Mouse (Mus musculus) frontal cortex, adult (tissue): ENCODE measurements around the gene Itpr2.

Experiments used
- ATAC-seq: cut with Nextera tagmentation; 2 replicates; pipeline ENCODE4 v1.9.2; 2017; ENCODE audit warnings: mild to moderate bottlenecking, moderate library complexity, mixed read lengths; ENCODE audit not compliant: low TSS enrichment

Gene Itpr2

GRCm38 (mm10) chr6:146414094-146414493 is 87.9 kb downstream of the Itpr2 start:
- ATAC-seq = no peak

- no peak for ATAC-seq
These were observed 90.5 kb downstream of the Itpr2 start for GRCm38 (mm10) chr6:146411446-146412070.

- no peak; the same call in 1 of the 2 replicates for ATAC-seq
These were observed 91.6 kb downstream of the Itpr2 start for GRCm38 (mm10) chr6:146410427-146410810.

- peak; percentile 84 for ATAC-seq
These were observed 92.2 kb downstream of the Itpr2 start for GRCm38 (mm10) chr6:146409692-146410426.

GRCm38 (mm10) chr6:146405380-146405779 is 96.6 kb downstream of the Itpr2 start:
- no peak for ATAC-seq

GRCm38 (mm10) chr6:146404876-146405275 is 97.1 kb downstream of the Itpr2 start:
- peak; percentile 78 for ATAC-seq

GRCm38 (mm10) chr6:146404156-146404555 is 97.9 kb downstream of the Itpr2 start:
- ATAC-seq = no peak

- peak; percentile 84 for ATAC-seq
These were observed 98.9 kb downstream of the Itpr2 start for GRCm38 (mm10) chr6:146402905-146403642.

- no peak for ATAC-seq
These were observed 104.2 kb downstream of the Itpr2 start for GRCm38 (mm10) chr6:146397803-146398202.

GRCm38 (mm10) chr6:146396253-146396652 is 105.8 kb downstream of the Itpr2 start:
- ATAC-seq = no peak

- no peak; the same call in 1 of the 2 replicates for ATAC-seq
These were observed 106.4 kb downstream of the Itpr2 start for GRCm38 (mm10) chr6:146395616-146396015.

- no peak for ATAC-seq
These were observed 109.8 kb downstream of the Itpr2 start for GRCm38 (mm10) chr6:146392188-146392587.

- no peak for ATAC-seq
These were observed 111.9 kb downstream of the Itpr2 start for GRCm38 (mm10) chr6:146390159-146390558.

GRCm38 (mm10) chr6:146388010-146388409 is 114.0 kb downstream of the Itpr2 start:
- ATAC-seq = no peak

- no peak for ATAC-seq
These were observed 114.8 kb downstream of the Itpr2 start for GRCm38 (mm10) chr6:146387039-146387713.

- peak; percentile 81 for ATAC-seq
These were observed 122.8 kb downstream of the Itpr2 start for GRCm38 (mm10) chr6:146379263-146379662.

- no peak for ATAC-seq
These were observed 130.5 kb downstream of the Itpr2 start for GRCm38 (mm10) chr6:146371511-146371910.

GRCm38 (mm10) chr6:146366180-146366579 is 135.8 kb downstream of the Itpr2 start:
- ATAC-seq = no peak

GRCm38 (mm10) chr6:146357911-146358310 is 144.1 kb downstream of the Itpr2 start:
- no peak for ATAC-seq

- ATAC-seq = no peak; the same call in 1 of the 2 replicates
These were observed 149.7 kb downstream of the Itpr2 start for GRCm38 (mm10) chr6:146352258-146352805.

GRCm38 (mm10) chr6:146351816-146352215 is 150.2 kb downstream of the Itpr2 start:
- no peak for ATAC-seq

GRCm38 (mm10) chr6:146347568-146347967 is 154.5 kb downstream of the Itpr2 start:
- no peak for ATAC-seq
